Mouse (Mus musculus): ENCODE results near the gene Nfkbia. TPM values are rescaled to one million over a fixed set of nuclear protein-coding genes. Genes with fewer than 3 reads are reported as not detected.

Nfkbia gene
- polyA plus RNA-seq, 1 experiment from 2014 or later = 63.9 TPM

GRCm38 (mm10) chr12:55449048-55449447 is 43.4 kb downstream of the Nfkbia start:
- ATAC-seq (ENCODE audit: low FRiP score) (no peak), DNase-seq (ENCODE audit: low spot score) (no peak)
- no peaks in the 10 kb centered on the region for H3K36me3 ChIP-seq (replicated peaks; ENCODE audit: control insufficient read depth, insufficient read depth)
- no peak overlapping the region for H3K27ac ChIP-seq
- H3K4me3 ChIP-seq (replicated peaks; ENCODE audit: low read length) = no peak overlapping the region
- H3K9ac ChIP-seq = no peak overlapping the region
- H3K9me3 ChIP-seq (ENCODE audit: control insufficient read depth, low read length) = no peaks in the 10 kb centered on the region
- peaks cover 14% of the 10 kb centered on the region for H3K4me1 ChIP-seq (replicated peaks; ENCODE audit: control insufficient read depth, insufficient read depth, low read length)
- no peak overlapping the region for H3K4me2 ChIP-seq (replicated peaks)
- H3K27me3 ChIP-seq (ENCODE audit: control insufficient read depth, insufficient read depth, low read length) = no peaks in the 10 kb centered on the region
- 96% methylated on average over 2 of the region's 2 CpGs for WGBS

- WGBS = 73% methylated on average over 2 of the region's 2 CpGs
- no peaks in the 10 kb centered on the region for H3K27me3 ChIP-seq (ENCODE audit: control insufficient read depth, insufficient read depth, low read length)
- DNase-seq (ENCODE audit: low spot score) = no peak
- H3K9ac ChIP-seq = no peak overlapping the region
- ATAC-seq (ENCODE audit: low FRiP score) = no peak
- H3K4me2 ChIP-seq (replicated peaks) = no peak overlapping the region
- H3K27ac ChIP-seq = no peak overlapping the region
- no peaks in the 10 kb centered on the region for H3K9me3 ChIP-seq (ENCODE audit: control insufficient read depth, low read length)
- H3K36me3 ChIP-seq (replicated peaks; ENCODE audit: control insufficient read depth, insufficient read depth) = no peaks in the 10 kb centered on the region
- no peak overlapping the region for H3K4me3 ChIP-seq (replicated peaks; ENCODE audit: low read length)
- peaks cover 14% of the 10 kb centered on the region for H3K4me1 ChIP-seq (replicated peaks; ENCODE audit: control insufficient read depth, insufficient read depth, low read length)
Measured at GRCm38 (mm10) chr12:55448457-55448856, 44.0 kb downstream of the Nfkbia start.

- 66% methylated on average over 11 of the region's 11 CpGs for WGBS
- Histone ChIP-seq H3K27me3 (ENCODE audit: control insufficient read depth, insufficient read depth, low read length) (no peaks in the 10 kb centered on the region), H3K9ac (no peak overlapping the region), H3K4me3 (replicated peaks; ENCODE audit: low read length) (no peak overlapping the region), H3K4me1 (replicated peaks; ENCODE audit: control insufficient read depth, insufficient read depth, low read length) (peaks cover 14% of the 10 kb centered on the region), H3K9me3 (ENCODE audit: control insufficient read depth, low read length) (no peaks in the 10 kb centered on the region), H3K27ac (peak overlapping the region; percentile 87), H3K36me3 (replicated peaks; ENCODE audit: control insufficient read depth, insufficient read depth) (no peaks in the 10 kb centered on the region), H3K4me2 (replicated peaks) (peak overlapping the region; percentile 21; the same call in 1 of the 2 replicates)
- no peak for ATAC-seq (ENCODE audit: low FRiP score)
- no peak for DNase-seq (ENCODE audit: low spot score)
Measured at GRCm38 (mm10) chr12:55447396-55447760, 45.1 kb downstream of the Nfkbia start.

GRCm38 (mm10) chr12:55446746-55447395 is 45.6 kb downstream of the Nfkbia start:
- 16% methylated on average over 13 of the region's 13 CpGs for WGBS
- Histone ChIP-seq H3K4me3 (replicated peaks; ENCODE audit: low read length) (no peak overlapping the region), H3K27ac (peak overlapping the region; percentile 87), H3K27me3 (ENCODE audit: control insufficient read depth, insufficient read depth, low read length) (no peaks in the 10 kb centered on the region), H3K4me2 (replicated peaks) (peak overlapping the region; percentile 21; the same call in 1 of the 2 replicates), H3K36me3 (replicated peaks; ENCODE audit: control insufficient read depth, insufficient read depth) (no peaks in the 10 kb centered on the region), H3K9ac (no peak overlapping the region), H3K9me3 (ENCODE audit: control insufficient read depth, low read length) (no peaks in the 10 kb centered on the region), H3K4me1 (replicated peaks; ENCODE audit: control insufficient read depth, insufficient read depth, low read length) (peaks cover 14% of the 10 kb centered on the region)
- peak; percentile 71 for DNase-seq (ENCODE audit: low spot score)
- peak; percentile 92 for ATAC-seq (ENCODE audit: low FRiP score)

GRCm38 (mm10) chr12:55446366-55446745 is 46.1 kb downstream of the Nfkbia start:
- Histone ChIP-seq H3K4me2 (replicated peaks) (no peak overlapping the region), H3K36me3 (replicated peaks; ENCODE audit: control insufficient read depth, insufficient read depth) (no peaks in the 10 kb centered on the region), H3K4me1 (replicated peaks; ENCODE audit: control insufficient read depth, insufficient read depth, low read length) (peaks cover 14% of the 10 kb centered on the region), H3K27me3 (ENCODE audit: control insufficient read depth, insufficient read depth, low read length) (no peaks in the 10 kb centered on the region), H3K27ac (peak overlapping the region; percentile 87), H3K9me3 (ENCODE audit: control insufficient read depth, low read length) (no peaks in the 10 kb centered on the region), H3K9ac (no peak overlapping the region), H3K4me3 (replicated peaks; ENCODE audit: low read length) (no peak overlapping the region)
- no peak for ATAC-seq (ENCODE audit: low FRiP score)
- 79% methylated on average over 4 of the region's 4 CpGs for WGBS
- no peak for DNase-seq (ENCODE audit: low spot score)

- Histone ChIP-seq H3K9me3 (ENCODE audit: control insufficient read depth, low read length) (no peaks in the 10 kb centered on the region), H3K4me1 (replicated peaks; ENCODE audit: control insufficient read depth, insufficient read depth, low read length) (peaks cover 14% of the 10 kb centered on the region), H3K9ac (no peak overlapping the region), H3K4me3 (replicated peaks; ENCODE audit: low read length) (no peak overlapping the region), H3K36me3 (replicated peaks; ENCODE audit: control insufficient read depth, insufficient read depth) (no peaks in the 10 kb centered on the region), H3K27me3 (ENCODE audit: control insufficient read depth, insufficient read depth, low read length) (no peaks in the 10 kb centered on the region), H3K27ac (no peak overlapping the region; the same call in 1 of the 2 replicates), H3K4me2 (replicated peaks) (no peak overlapping the region)
- WGBS = 87% methylated on average over 4 of the region's 4 CpGs
- ATAC-seq (ENCODE audit: low FRiP score) (no peak), DNase-seq (ENCODE audit: low spot score) (no peak)
Measured at GRCm38 (mm10) chr12:55445583-55445982, 46.9 kb downstream of the Nfkbia start.

- Histone ChIP-seq H3K4me2 (replicated peaks) (no peak overlapping the region), H3K4me3 (replicated peaks; ENCODE audit: low read length) (no peak overlapping the region), H3K27me3 (ENCODE audit: control insufficient read depth, insufficient read depth, low read length) (no peaks in the 10 kb centered on the region), H3K9me3 (ENCODE audit: control insufficient read depth, low read length) (no peaks in the 10 kb centered on the region), H3K36me3 (replicated peaks; ENCODE audit: control insufficient read depth, insufficient read depth) (no peaks in the 10 kb centered on the region), H3K9ac (no peak overlapping the region), H3K4me1 (replicated peaks; ENCODE audit: control insufficient read depth, insufficient read depth, low read length) (peaks cover 14% of the 10 kb centered on the region), H3K27ac (no peak overlapping the region)
- DNase-seq (ENCODE audit: low spot score) (no peak), ATAC-seq (ENCODE audit: low FRiP score) (no peak)
- WGBS = 70% methylated on average over 4 of the region's 4 CpGs
Measured at GRCm38 (mm10) chr12:55444031-55444451, 48.4 kb downstream of the Nfkbia start.

- Histone ChIP-seq H3K36me3 (replicated peaks; ENCODE audit: control insufficient read depth, insufficient read depth) (no peaks in the 10 kb centered on the region), H3K4me3 (replicated peaks; ENCODE audit: low read length) (no peak overlapping the region), H3K4me2 (replicated peaks) (no peak overlapping the region), H3K4me1 (replicated peaks; ENCODE audit: control insufficient read depth, insufficient read depth, low read length) (peaks cover 23% of the 10 kb centered on the region), H3K9me3 (ENCODE audit: control insufficient read depth, low read length) (no peaks in the 10 kb centered on the region), H3K9ac (no peak overlapping the region), H3K27ac (peak overlapping the region; percentile 10; the same call in 1 of the 2 replicates), H3K27me3 (ENCODE audit: control insufficient read depth, insufficient read depth, low read length) (no peaks in the 10 kb centered on the region)
- ATAC-seq (ENCODE audit: low FRiP score) = peak; percentile 21; the same call in 1 of the 2 replicates
- WGBS = 70% methylated on average over 9 of the region's 9 CpGs
- peak; percentile 53 for DNase-seq (ENCODE audit: low spot score)
Measured at GRCm38 (mm10) chr12:55442861-55443850, 49.3 kb downstream of the Nfkbia start.

DNA sequence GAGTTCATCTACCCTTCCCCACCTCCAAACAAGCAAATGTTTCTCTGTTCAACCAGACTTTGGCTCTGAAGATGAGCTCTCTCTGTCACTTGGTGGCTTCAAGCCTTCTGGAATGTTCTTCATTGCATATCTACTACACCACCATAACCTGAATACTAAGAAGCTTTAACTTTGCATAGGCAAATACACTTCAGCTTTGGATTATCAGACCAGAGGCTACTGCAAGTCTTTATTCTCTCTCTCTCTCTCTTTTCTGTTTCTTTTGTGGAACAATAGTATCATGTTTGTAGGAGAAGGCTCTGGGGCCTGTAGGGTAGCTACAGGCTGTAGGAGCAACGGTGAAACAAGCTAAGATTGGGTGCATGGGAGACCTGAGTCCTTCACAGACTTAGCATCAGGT is 50.2 kb downstream of the Nfkbia start:
- WGBS = 93% methylated on average over 1 of the region's 1 CpGs
- Histone ChIP-seq H3K27ac (no peak overlapping the region), H3K36me3 (replicated peaks; ENCODE audit: control insufficient read depth, insufficient read depth) (no peaks in the 10 kb centered on the region), H3K27me3 (ENCODE audit: control insufficient read depth, insufficient read depth, low read length) (no peaks in the 10 kb centered on the region), H3K4me1 (replicated peaks; ENCODE audit: control insufficient read depth, insufficient read depth, low read length) (peaks cover 26% of the 10 kb centered on the region), H3K4me2 (replicated peaks) (no peak overlapping the region), H3K9ac (no peak overlapping the region), H3K9me3 (ENCODE audit: control insufficient read depth, low read length) (no peaks in the 10 kb centered on the region), H3K4me3 (replicated peaks; ENCODE audit: low read length) (no peak overlapping the region)
- DNase-seq (ENCODE audit: low spot score) (no peak), ATAC-seq (ENCODE audit: low FRiP score) (no peak)
